In the genomic region with DNA sequence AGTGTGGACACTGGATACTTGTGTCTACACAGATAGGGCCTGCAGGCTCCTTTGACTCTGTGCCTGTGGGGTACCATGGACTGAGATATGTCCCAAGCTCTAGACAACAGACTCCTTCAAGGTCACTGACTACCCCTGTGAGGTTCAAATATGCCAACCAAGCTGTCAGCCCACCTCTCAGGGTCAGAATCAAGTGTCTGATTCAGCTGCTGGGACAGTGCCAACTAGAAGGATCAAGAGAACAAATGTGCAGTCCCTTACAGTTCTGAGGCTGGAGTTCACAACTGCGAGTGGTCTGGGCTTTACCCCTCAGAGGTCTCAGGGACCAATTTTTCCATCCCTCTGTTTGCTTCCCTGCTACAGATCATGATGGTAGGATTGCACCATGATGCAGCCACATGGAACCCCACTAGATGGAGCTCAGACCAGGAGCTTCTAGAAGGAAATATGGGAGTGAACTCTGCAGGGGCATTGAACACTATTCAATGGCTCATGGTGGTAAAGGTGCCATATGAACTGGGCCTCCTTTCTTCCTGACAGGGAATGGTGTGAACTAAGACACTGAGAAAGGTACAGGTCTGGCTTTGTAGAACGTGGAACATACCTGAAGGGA, we compare ENCODE assay signal across 13 mouse cellular contexts.
DNase-seq lines count a peak whose midpoint lies in the region; ATAC-seq and TF ChIP-seq lines count a peak whose summit lies in the region.
"Had no signal": no experiment of that assay in that cellular context is flagged by ENCODE, and none has a peak within 500 bp of the region (broad histone marks: within the 10 kb centered on the region; RNA-seq: fewer than 3 reads in every experiment).

No protein-coding gene starts in this region.

- ATAC-seq in heart, embryonic 12.5 days (ENCODE audit: insufficient number of reproducible peaks, low FRiP score), result no peak
- ATAC-seq: CD4-positive, CD25-positive, alpha-beta regulatory T cell, adult 4 months had no signal

- WGBS in heart, embryonic 12.5 days, result 71% methylated on average over 2 of the region's 2 CpGs

- H3K27ac ChIP-seq in heart, embryonic 12.5 days (ENCODE audit: poor library complexity, severe bottlenecking), result no peak overlapping the region
- H3K27ac ChIP-seq in layer of hippocampus, adult 2 months, result no peak overlapping the region
- H3K27ac ChIP-seq: embryonic facial prominence, embryonic 12.5 days; limb, embryonic 13.5 days; neural tube, embryonic 15.5 days had no signal

- no peaks in the 10 kb centered on the region for H3K27me3 ChIP-seq in heart, embryonic 12.5 days (replicated peaks)
- H3K27me3 ChIP-seq: embryonic facial prominence, embryonic 12.5 days; neural tube, embryonic 15.5 days had no signal

- no peak overlapping the region for H3K9ac ChIP-seq in heart, embryonic 12.5 days
- H3K9ac ChIP-seq: embryonic facial prominence, embryonic 12.5 days; limb, embryonic 13.5 days; neural tube, embryonic 15.5 days had no signal

- H3K4me3 ChIP-seq in heart, embryonic 12.5 days, result no peak overlapping the region
- no peak overlapping the region for H3K4me3 ChIP-seq in layer of hippocampus, adult 2 months
- H3K4me3 ChIP-seq: embryonic facial prominence, embryonic 12.5 days; limb, embryonic 13.5 days; neural tube, embryonic 15.5 days had no signal

- no peaks in the 10 kb centered on the region for H3K9me3 ChIP-seq in heart, embryonic 12.5 days (replicated peaks)
- H3K9me3 ChIP-seq: embryonic facial prominence, embryonic 12.5 days; limb, embryonic 13.5 days; neural tube, embryonic 15.5 days had no signal

- 0 out of 2 replicates have a peak, but pooled peaks cover 3% of the 10 kb centered on the region for H3K4me1 ChIP-seq in heart, embryonic 12.5 days (replicated peaks)
- H3K4me1 ChIP-seq: embryonic facial prominence, embryonic 12.5 days; neural tube, embryonic 15.5 days had no signal

- peak; percentile 2 to 16 for DNase-seq in heart, postnatal 14 days
- no peak for DNase-seq in layer of hippocampus, adult 2 months (ENCODE audit: low spot score in 2 of 2)
- DNase-seq in layer of hippocampus, postnatal 14 days (ENCODE audit: low spot score in 2 of 2), result no peak
- peak; percentile 23 for DNase-seq in adrenal gland, adult 8-10 months
- peak; percentile 35 to 59 for DNase-seq in adrenal gland, postnatal 36 days
- DNase-seq in left cerebral cortex, postnatal 36 days (ENCODE audit: low spot score in 2 of 2), result no peak
- DNase-seq: cerebellum, postnatal 25 days; lung, adult 2 months had no signal

- intact Hi-C loops in heart, postnatal 14 days (cut with DNase I), result loop anchor here (5.0 to 10.0 kb wide), 3 partner anchors 143 to 1024 kb away; no protein-coding TSS in a partner anchor
- intact Hi-C loops in left cerebral cortex, postnatal 36 days (cut with DNase I), result no loop called here

- no peaks in the 10 kb centered on the region for H3K36me3 ChIP-seq in heart, embryonic 12.5 days
- H3K36me3 ChIP-seq: embryonic facial prominence, embryonic 12.5 days; limb, embryonic 13.5 days; neural tube, embryonic 15.5 days had no signal

- TF ChIP-seq CTCF in layer of hippocampus, adult 2 months (conservative IDR thresholded peaks at IDR 0.05), result peak; percentile 71

- no peak overlapping the region for H3K4me2 ChIP-seq in heart, embryonic 12.5 days
- H3K4me2 ChIP-seq: embryonic facial prominence, embryonic 12.5 days; limb, embryonic 13.5 days; neural tube, embryonic 15.5 days had no signal

Comparison
In these comparisons a context has a peak if more than half of its experiments do, and no peak if none do; other contexts are left out.
1. DNase-seq: peak in heart, postnatal 14 days (2 of 2), adrenal gland, adult 8-10 months (single experiment) and adrenal gland, postnatal 36 days (2 of 2); none in layer of hippocampus, adult 2 months (0 of 2), layer of hippocampus, postnatal 14 days (0 of 2) and left cerebral cortex, postnatal 36 days (0 of 2).